Mouse (Mus musculus) left cerebral cortex, postnatal 4 days (tissue): ENCODE measurements at regions not wholly inside any gene's neighbourhood (a gene's known extent, or its start where the extent isn't known, plus 50 kb on each side); places are given as distances from the start of the nearest gene placed in this dataset.

Experiments
- DNase-seq: peaks from one replicate; pipeline ENCODE4 v3.0.0-alpha.2; 2022
- intact Hi-C: fragments of 180-260 bp; cut with DNase I; formaldehyde crosslinking; loops from one replicate; pipeline ENCODE4 v1.15.1; 2025

DNA sequence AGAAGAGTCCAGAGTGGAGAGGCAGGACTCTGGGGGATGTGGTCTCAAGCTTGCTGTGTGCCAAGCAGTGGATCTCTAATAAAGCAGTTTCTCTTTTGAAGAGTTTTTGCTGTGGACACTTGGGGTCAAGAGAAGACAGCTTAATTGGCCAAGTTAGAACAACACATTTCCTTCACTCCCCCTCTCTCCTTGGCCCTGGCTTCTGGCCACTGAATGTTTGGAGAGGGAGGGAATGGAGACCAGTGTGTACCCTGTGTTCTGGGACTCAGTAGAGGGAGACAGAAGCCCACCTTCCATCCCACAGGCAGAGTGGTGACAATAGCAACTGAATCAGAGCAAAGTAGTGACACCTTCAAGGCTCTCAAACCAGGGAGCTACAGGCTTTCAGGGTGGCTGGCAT lies 77.3 kb upstream of the Kcnd3 start:
- intact Hi-C loops, result no loop called here
- no peak for DNase-seq

DNA sequence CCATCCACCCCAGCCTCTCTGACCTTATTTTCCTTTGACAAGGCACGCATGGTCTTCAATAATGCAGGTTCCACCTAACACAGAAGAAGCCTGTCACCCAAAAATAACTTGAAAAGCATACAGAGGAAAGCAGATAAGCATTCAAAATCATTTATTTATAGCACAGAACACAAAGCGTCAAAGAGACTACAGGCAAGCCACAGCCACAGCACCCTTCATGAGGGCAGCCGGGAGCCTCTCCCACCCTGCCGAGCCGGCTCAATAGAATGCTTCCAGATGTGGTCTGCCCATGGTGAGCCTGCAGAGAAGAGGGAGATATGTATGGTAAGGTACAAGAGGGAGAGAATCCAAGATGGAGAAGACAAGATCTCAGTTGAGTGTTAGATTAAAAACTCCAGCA lies 76.7 kb upstream of the Kcnd3 start:
- intact Hi-C loops, result no loop called here
- no peak for DNase-seq

GRCm38 (mm10) chr3:105375820-105376219 lies 76.3 kb upstream of the Kcnd3 start:
- intact Hi-C loops, result no loop called here
- DNase-seq, result no peak

DNA sequence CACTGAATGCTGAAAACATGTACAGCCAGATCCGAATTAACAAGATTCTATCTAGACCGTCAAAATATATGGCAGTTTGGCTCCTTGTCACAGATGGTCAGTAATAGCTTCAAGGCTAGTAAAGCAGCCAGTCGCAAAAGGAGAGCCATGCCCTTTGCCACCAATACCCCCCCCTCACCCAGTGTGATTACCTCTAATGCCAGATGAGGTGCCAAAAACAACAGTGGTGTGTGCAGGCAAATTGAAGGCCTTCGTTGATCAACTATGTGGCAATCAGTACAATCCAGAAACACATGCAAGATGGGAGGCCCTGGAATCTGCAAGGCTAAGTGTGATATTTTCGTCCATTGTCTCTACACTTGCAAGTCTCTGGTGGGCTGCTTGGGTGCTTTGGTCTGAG lies 75.8 kb upstream of the Kcnd3 start:
- no peak for DNase-seq
- intact Hi-C loops, result no loop called here

DNA sequence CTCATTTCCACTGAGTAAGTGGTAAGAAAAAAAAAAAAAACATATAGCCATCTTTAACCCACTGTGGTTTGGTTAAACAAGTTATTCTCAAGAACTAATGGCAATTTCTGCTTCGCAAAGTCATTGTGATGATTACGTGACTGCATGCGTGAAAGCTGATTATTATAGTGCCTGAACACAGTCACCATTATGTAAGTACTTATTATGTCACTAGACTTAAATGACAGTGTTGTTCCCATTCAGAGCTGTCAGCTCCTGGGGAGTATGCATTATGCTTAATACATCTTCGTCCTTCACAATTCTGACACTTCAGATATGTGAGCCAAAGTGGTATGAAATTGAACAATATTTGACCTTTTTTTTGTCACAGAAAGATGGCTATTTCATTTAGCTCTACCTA lies 71.3 kb upstream of the Kcnd3 start:
- no peak for DNase-seq
- intact Hi-C loops, result no loop called here

- DNase-seq, result peak; percentile 80
- intact Hi-C loops, result no loop called here
Measured at GRCm38 (mm10) chr3:105392611-105393514, 59.3 kb upstream of the Kcnd3 start.
